Mouse (Mus musculus) heart, embryonic 11.5 days (tissue): ENCODE data around the gene Cdc6. TPM values are rescaled to one million over a fixed set of nuclear protein-coding genes. Genes with fewer than 3 reads are reported as not detected.

Experiments used
- ATAC-seq: fragments of 200-750 bp; cut with Nextera tagmentation; replicated peaks from 2 replicates; pipeline ENCODE4 v1.8.0; 2017; ENCODE audit warnings: moderate library complexity; ENCODE audit not compliant: insufficient number of reproducible peaks, low FRiP score, low TSS enrichment
- H3K27ac ChIP-seq: fragments of 300-500 bp; sonication (generic); 2 replicates; pipeline ENCODE4 v1.5.1; 2014; ENCODE audit warnings: mild to moderate bottlenecking, low read depth, low read length
- H3K27me3 ChIP-seq: fragments of 300-500 bp; sonication (generic); 2 replicates; pipeline ENCODE4 v1.6.1; 2014; ENCODE audit warnings: mild to moderate bottlenecking, low read length, mixed read lengths; ENCODE audit not compliant: control insufficient read depth, insufficient read depth
- H3K36me3 ChIP-seq: fragments of 300-500 bp; sonication (generic); 2 replicates; pipeline ENCODE4 v1.6.1; 2014; ENCODE audit warnings: mild to moderate bottlenecking, low read length, moderate library complexity, mixed read lengths; ENCODE audit not compliant: control insufficient read depth, insufficient read depth
- H3K4me1 ChIP-seq: fragments of 300-500 bp; sonication (generic); 2 replicates; pipeline ENCODE4 v1.6.1; 2014; ENCODE audit warnings: low read length; ENCODE audit not compliant: control insufficient read depth, insufficient read depth
- H3K4me2 ChIP-seq: fragments of 300-500 bp; sonication (generic); 2 replicates; pipeline ENCODE4 v1.6.1; 2014; ENCODE audit warnings: mild to moderate bottlenecking, moderate library complexity
- H3K4me3 ChIP-seq: fragments of 300-500 bp; sonication (generic); 2 replicates; pipeline ENCODE4 v1.5.1; 2014; ENCODE audit warnings: low read depth, low read length
- H3K9ac ChIP-seq: fragments of 300-500 bp; sonication (generic); 2 replicates; pipeline ENCODE4 v1.6.1; 2014; ENCODE audit warnings: mild to moderate bottlenecking, low read depth, low read length, moderate library complexity
- H3K9me3 ChIP-seq: fragments of 300-500 bp; sonication (generic); replicated peaks from 2 replicates; pipeline ENCODE4 v1.6.1; 2016; ENCODE audit warnings: low read length; ENCODE audit not compliant: control insufficient read depth
- WGBS: fragments of 180-500 bp; shearing (Covaris S2); extraction: QIAGEN DNeasy Blood & Tissue Kit; methylation state at CpG from one replicate; pipeline ENCODE4 v1.1.7; 2014; ENCODE audit not compliant: insufficient replicate concordance; 5-methylcytosine and 5-hydroxymethylcytosine counted together
- polyA plus RNA-seq: library from polyadenylated mRNA; unstranded; fragments of >200 nt; fragmentation: Nextera tagmentation; extraction: Ambion mirVana; gene quantifications from 2 replicates; pipeline ENCODE4 v1.2.1, GENCODE M21; 2014

The Cdc6 gene
- polyA plus RNA-seq, 1 experiment from 2014 or later, result 33.6 TPM

DNA sequence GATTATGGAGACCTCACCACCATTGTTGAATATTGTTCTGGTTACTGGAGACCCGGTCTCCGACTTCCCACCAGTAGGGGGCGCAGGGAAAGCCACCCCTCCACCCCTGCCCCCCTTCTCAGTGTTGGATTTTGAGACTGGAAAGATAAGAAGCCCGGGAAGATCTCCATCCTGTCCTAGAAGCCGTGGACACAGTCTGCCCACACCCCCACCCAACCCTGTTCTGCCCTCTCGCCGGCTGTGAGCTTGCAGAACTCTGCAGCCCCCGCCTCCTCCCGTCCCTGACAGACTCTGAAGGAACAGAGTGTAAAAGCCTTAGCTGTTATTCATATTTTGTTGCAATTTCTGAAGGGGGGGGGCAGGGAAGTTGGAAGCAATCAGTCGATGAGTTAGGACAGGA is 46.8 kb downstream of the Cdc6 start:
- H3K9me3 ChIP-seq, result no peaks in the 10 kb centered on the region
- H3K36me3 ChIP-seq, result peaks cover 4% of the 10 kb centered on the region
- WGBS, result 5% methylated on average over 10 of the region's 10 CpGs
- H3K4me2 ChIP-seq, result peak overlapping the region; percentile 47
- H3K4me1 ChIP-seq, result peaks cover 64% of the 10 kb centered on the region
- H3K27ac ChIP-seq, result peak overlapping the region; percentile 78
- peak overlapping the region; percentile 13; the same call in 1 of the 2 replicates for H3K9ac ChIP-seq
- H3K4me3 ChIP-seq, result no peak overlapping the region
- H3K27me3 ChIP-seq, result no peaks in the 10 kb centered on the region
- ATAC-seq, result peak; percentile 55

DNA sequence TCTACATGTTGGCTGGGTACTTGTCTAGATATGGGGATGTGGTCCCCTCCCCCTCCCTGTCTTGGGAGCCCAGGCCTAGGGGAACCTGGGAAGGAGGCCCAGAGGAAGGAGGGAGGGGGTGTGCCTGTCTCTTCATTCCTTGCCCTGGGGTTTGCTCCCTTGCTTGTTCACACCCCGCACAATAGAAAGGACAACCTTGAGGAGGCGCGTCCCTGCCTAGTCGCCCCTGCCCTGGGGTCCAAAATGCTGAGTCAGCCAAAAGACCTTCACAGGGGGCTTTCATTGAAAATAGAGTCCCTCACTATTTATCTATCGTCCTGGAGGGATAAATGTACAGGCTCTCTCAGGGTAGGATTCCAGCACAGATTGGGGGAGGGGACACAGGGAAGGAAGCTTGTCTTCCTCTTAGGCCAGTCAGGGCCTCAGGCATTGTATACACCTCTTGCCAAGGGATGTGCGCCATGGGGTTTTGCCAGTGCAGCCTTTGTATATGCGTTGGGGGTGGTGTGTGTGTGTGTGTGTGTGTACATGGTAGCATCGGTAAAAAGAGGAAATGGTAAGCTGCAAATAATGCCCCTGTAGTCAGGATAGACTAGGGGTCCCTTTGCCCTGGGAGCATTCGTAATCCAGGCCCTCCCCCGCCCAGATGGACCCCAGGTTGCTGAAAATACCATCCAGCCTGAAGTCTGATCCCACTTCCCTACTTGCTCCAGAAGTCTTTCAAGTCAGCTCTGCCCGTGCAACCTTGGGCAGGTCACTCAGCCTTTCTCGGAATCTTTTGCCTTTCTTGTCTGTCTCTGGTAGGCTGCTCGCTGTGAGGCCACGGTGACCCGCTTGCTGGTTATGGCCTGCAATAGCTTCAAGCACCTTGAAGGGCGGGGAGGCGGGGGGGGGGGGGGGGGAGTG is 47.5 kb downstream of the Cdc6 start:
- H3K27me3 ChIP-seq, result no peaks in the 10 kb centered on the region
- H3K27ac ChIP-seq, result peak overlapping the region; percentile 78
- peak; percentile 14; the same call in 1 of the 2 replicates for ATAC-seq
- no peaks in the 10 kb centered on the region for H3K9me3 ChIP-seq
- WGBS, result 17% methylated on average over 15 of the region's 17 CpGs
- H3K4me2 ChIP-seq, result peak overlapping the region; percentile 47
- peaks cover 64% of the 10 kb centered on the region for H3K4me1 ChIP-seq
- H3K4me3 ChIP-seq, result no peak overlapping the region; the same call in 1 of the 2 replicates
- no peak overlapping the region for H3K9ac ChIP-seq
- peaks cover 4% of the 10 kb centered on the region for H3K36me3 ChIP-seq

DNA sequence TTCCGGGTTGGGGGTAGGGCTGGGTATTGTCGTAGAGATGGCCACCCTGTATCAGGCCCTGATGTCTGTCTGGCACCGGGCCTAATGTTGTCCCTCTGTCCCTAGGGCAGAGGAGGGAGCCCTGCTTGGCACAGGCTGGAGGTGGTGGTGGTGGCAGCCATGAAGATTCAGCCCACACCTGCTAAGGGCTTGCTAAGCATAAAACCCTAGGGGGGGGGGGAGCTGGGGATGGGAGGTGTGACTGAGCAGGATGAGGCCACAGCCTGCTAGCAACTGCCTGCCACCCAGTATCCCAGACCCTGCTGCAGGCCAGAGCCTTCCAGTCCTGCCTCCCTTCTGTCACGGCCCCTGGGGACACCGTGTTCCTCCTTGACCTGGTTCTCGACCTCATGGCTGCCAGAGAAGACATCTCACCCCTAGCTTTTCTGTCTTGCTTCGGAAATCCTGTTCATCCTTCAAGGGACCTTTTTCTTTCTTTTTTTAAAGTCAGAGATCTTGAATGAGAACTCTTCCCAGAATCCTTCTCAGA is 48.2 kb downstream of the Cdc6 start:
- no peak overlapping the region for H3K9ac ChIP-seq
- ATAC-seq, result no peak
- H3K9me3 ChIP-seq, result no peaks in the 10 kb centered on the region
- 25% methylated on average over 6 of the region's 7 CpGs for WGBS
- H3K36me3 ChIP-seq, result peaks cover 4% of the 10 kb centered on the region
- peak overlapping the region; percentile 78 for H3K27ac ChIP-seq
- H3K27me3 ChIP-seq, result no peaks in the 10 kb centered on the region
- peaks cover 63% of the 10 kb centered on the region for H3K4me1 ChIP-seq
- no peak overlapping the region; the same call in 1 of the 2 replicates for H3K4me2 ChIP-seq
- no peak overlapping the region for H3K4me3 ChIP-seq

DNA sequence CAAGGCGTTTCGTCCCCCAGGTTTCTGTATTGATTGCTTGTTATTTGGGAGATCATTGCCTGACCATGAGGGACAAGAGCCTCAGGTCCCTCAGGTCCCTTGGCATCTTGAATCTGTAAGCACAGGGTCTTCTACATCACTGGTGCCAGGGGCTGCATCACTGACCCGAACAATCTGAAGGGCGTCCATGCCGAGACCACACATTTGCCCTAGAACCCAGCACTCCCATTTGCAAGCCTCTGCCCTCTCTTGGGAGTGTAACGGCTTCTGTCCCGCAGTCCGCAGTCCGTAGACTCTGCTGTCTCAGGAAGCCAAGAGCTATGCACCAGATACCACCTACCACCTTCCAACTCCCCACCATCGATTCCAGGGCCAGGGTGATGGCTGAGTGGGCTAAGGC is 48.7 kb downstream of the Cdc6 start:
- Histone ChIP-seq H3K9ac (no peak overlapping the region), H3K27ac (no peak overlapping the region), H3K4me2 (no peak overlapping the region), H3K36me3 (peaks cover 4% of the 10 kb centered on the region), H3K27me3 (no peaks in the 10 kb centered on the region), H3K9me3 (no peaks in the 10 kb centered on the region), H3K4me1 (peaks cover 64% of the 10 kb centered on the region), H3K4me3 (no peak overlapping the region)
- no peak for ATAC-seq
- 65% methylated on average over 10 of the region's 10 CpGs for WGBS

DNA sequence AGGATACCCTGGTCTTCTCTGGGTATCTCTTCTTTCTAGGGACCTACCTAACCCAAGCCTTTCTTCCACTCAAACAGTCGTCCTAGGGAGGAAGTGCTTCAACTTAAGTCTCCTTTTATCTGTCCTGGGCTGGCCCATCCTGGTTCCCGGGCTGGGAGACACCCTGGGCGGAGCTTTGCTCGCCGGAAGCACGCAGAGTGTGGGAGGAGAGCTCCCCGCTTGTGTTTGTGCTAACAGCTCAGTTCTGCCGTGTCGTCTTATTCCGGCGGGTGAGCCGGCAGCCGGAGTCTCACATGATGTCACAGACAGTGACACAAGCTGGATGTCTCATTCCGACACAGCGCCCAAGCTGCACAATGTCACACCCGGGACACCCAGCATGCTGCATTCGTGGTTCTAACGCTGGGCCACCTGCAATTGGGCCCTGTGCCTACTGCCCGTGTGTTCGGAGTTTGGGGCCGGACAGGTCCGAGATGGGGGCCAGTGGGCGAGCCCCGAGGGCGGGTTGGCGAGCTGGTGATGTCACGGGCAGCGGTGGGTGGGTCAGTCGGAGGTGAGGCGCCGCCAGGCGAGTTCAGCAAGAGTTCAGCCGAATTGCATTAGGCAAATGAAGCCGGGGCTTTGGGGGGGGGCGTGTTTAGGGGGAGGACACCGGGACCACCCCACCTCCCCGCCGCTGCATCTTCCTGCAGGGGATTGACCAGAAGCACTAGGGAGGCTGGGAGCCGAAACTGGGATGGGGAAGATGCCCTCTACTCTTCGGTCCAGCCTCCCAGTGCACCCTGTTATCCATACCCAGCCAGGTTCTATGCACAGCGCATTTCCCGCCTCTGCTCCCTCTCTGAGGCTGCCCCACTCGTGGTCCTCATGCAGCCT is 52.1 kb downstream of the Cdc6 start:
- Histone ChIP-seq H3K27me3 (no peaks in the 10 kb centered on the region), H3K4me2 (peak overlapping the region; percentile 97), H3K36me3 (no peaks in the 10 kb centered on the region; the same call in none of the 2 replicates), H3K27ac (peak overlapping the region; percentile 77), H3K4me1 (peaks cover 71% of the 10 kb centered on the region), H3K9ac (peak overlapping the region; percentile 78), H3K4me3 (peak overlapping the region; percentile 65), H3K9me3 (no peaks in the 10 kb centered on the region)
- ATAC-seq, result peak; percentile 13; the same call in 1 of the 2 replicates
- WGBS, result 1% methylated on average over 40 of the region's 43 CpGs

DNA sequence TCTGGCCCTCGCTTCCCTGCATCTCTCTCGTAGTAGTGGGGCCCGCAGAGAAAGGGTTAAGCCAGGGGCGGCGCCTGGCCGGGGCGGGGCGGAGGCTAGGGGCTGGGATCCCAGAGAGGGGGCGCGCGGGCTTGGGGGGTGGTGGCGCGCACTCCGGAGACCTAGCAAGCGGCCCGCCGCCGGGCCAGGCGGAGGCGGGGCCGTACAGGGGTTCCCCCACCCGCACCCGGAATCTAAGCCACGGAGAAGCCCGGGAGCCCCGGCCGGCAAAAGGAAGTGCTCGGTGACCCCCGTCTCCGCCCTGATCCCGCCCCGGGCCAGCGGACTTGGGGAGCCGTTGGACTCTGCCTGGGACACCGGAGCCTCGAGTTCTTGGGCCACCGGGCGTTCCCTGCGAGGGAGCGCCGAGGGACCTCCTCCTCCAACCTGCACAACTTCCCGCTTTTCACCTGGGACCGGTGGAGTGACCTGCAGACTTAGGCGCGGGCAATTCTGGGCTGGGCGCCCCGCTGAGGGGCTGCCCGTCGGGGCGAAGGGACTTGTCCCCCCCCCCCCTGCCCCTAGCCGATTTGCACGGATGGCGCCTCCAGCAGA is 52.8 kb downstream of the Cdc6 start:
- H3K9me3 ChIP-seq, result no peaks in the 10 kb centered on the region
- WGBS, result 1% methylated on average over 45 of the region's 53 CpGs

DNA sequence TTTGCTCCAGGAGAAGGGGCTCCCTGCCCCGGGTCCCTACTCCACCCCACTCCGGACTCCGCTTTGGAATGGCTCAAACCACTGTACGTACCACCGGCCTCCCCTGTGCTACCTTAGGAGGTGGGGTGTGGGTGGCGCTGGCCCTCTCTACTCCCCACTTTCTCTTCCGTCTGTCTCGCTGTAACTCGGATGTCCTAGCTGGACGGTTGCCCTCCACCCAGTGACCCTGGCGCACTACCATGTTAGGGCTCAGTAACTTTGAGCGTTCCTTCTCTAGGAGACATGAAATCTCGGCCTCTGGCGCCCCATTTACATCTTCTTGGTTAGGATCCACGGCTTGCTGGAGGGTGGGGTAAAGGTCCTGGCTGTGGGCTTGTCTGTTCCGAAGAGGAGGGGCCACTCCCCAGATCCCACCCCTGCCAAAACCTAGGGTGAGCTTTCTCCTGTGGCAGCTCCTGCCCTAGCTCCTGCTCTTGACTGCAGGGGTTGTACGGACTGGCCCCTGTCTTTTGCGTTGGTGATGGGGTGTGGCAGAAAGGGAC is 53.5 kb downstream of the Cdc6 start:
- H3K4me3 ChIP-seq, result peak overlapping the region; percentile 65
- no peaks in the 10 kb centered on the region for H3K27me3 ChIP-seq
- ATAC-seq, result no peak
- H3K4me1 ChIP-seq, result peaks cover 72% of the 10 kb centered on the region
- no peaks in the 10 kb centered on the region for H3K9me3 ChIP-seq
- peak overlapping the region; percentile 78 for H3K9ac ChIP-seq
- H3K27ac ChIP-seq, result peak overlapping the region; percentile 77
- 6% methylated on average over 18 of the region's 18 CpGs for WGBS
- H3K36me3 ChIP-seq, result peaks cover 2% of the 10 kb centered on the region
- H3K4me2 ChIP-seq, result peak overlapping the region; percentile 97

More for the DNA sequence above, 52.8 kb downstream of the Cdc6 start:
- no peaks in the 10 kb centered on the region for H3K27me3 ChIP-seq
- H3K4me3 ChIP-seq, result peak overlapping the region; percentile 65
- H3K36me3 ChIP-seq, result peaks cover 2% of the 10 kb centered on the region
- peaks cover 71% of the 10 kb centered on the region for H3K4me1 ChIP-seq
- peak overlapping the region; percentile 78 for H3K9ac ChIP-seq
- peak overlapping the region; percentile 97 for H3K4me2 ChIP-seq
- peak; percentile 49 for ATAC-seq
- H3K27ac ChIP-seq, result peak overlapping the region; percentile 77

DNA sequence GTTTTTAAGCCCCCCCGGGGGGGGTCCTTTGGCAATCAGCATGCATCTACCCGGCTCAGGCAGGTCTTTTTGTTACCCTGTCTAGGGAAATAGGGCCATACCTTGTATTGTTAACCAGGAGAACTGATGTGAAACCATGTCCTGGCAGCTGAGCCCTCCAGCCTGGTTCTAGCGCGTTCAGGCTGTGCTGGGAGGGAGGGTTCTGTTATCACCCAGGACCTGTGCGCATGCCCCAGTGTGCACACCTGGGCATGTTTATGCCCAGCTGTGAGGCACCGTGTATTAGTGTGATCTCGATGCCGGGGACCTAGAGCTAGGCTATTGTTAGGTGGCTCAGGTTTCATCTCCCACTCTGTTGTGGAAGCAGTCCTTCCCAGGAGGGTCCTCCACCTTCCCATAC is 54.2 kb downstream of the Cdc6 start:
- Histone ChIP-seq H3K27me3 (no peaks in the 10 kb centered on the region), H3K4me1 (peaks cover 78% of the 10 kb centered on the region), H3K27ac (no peak overlapping the region), H3K4me3 (peak overlapping the region; percentile 65), H3K36me3 (peaks cover 2% of the 10 kb centered on the region), H3K9me3 (no peaks in the 10 kb centered on the region), H3K4me2 (peak overlapping the region; percentile 97), H3K9ac (peak overlapping the region; percentile 78)
- no peak for ATAC-seq
- WGBS, result 16% methylated on average over 8 of the region's 8 CpGs
